Mouse (Mus musculus) neural tube, embryonic 15.5 days (tissue): Measurements from ENCODE around the gene Nfib. TPM values are rescaled to one million over a fixed set of nuclear protein-coding genes. Genes with fewer than 3 reads are reported as not detected.

ENCODE experiments used
- ATAC-seq: fragments of 200-750 bp; cut with Nextera tagmentation; 2 replicates; pipeline ENCODE4 v1.8.0; 2017; ENCODE audit warnings: mild to moderate bottlenecking, moderate TSS enrichment, moderate library complexity; ENCODE audit not compliant: low FRiP score
- H3K27ac ChIP-seq: fragments of 300-500 bp; sonication (generic); replicated peaks from 2 replicates; pipeline ENCODE4 v1.5.1; 2015; ENCODE audit warnings: mild to moderate bottlenecking, inconsistent platforms
- H3K27me3 ChIP-seq: fragments of 300-500 bp; sonication (generic); replicated peaks from 2 replicates; pipeline ENCODE4 v1.6.1; 2015; ENCODE audit warnings: inconsistent platforms
- H3K36me3 ChIP-seq: fragments of 300-500 bp; sonication (generic); 2 replicates; pipeline ENCODE4 v1.6.1; 2015; ENCODE audit warnings: inconsistent platforms
- H3K4me1 ChIP-seq: fragments of 300-500 bp; sonication (generic); 2 replicates; pipeline ENCODE4 v1.6.1; 2015; ENCODE audit warnings: inconsistent platforms
- H3K4me2 ChIP-seq: fragments of 300-500 bp; sonication (generic); 2 replicates; pipeline ENCODE4 v1.6.1; 2015; ENCODE audit warnings: inconsistent platforms, mild to moderate bottlenecking, moderate library complexity
- H3K4me3 ChIP-seq: fragments of 300-500 bp; sonication (generic); replicated peaks from 2 replicates; pipeline ENCODE4 v1.5.1; 2015; ENCODE audit warnings: mild to moderate bottlenecking, inconsistent platforms
- H3K9ac ChIP-seq: fragments of 300-500 bp; sonication (generic); replicated peaks from 2 replicates; pipeline ENCODE4 v1.6.1; 2015; ENCODE audit warnings: mild to moderate bottlenecking, inconsistent platforms
- H3K9me3 ChIP-seq: fragments of 300-500 bp; sonication (generic); replicated peaks from 2 replicates; pipeline ENCODE4 v1.6.1; 2016; ENCODE audit warnings: inconsistent platforms
- WGBS: fragments of 180-500 bp; shearing (Covaris S2); methylation state at CpG from one replicate; pipeline ENCODE4 v1.1.7; 2015; ENCODE audit warnings: mixed read lengths; 5-methylcytosine and 5-hydroxymethylcytosine counted together
- polyA plus RNA-seq: library from polyadenylated mRNA; unstranded; fragments of >200 nt; fragmentation: Nextera tagmentation; extraction: Ambion mirVana; gene quantifications from 2 replicates; pipeline ENCODE4 v1.2.1, GENCODE M21; 2015

The Nfib gene
- polyA plus RNA-seq, 1 experiment from 2014 or later, result 58.4 TPM

GRCm38 (mm10) chr4:82585536-82585935 lies 120.0 kb downstream of the Nfib start:
- Histone ChIP-seq H3K4me3 (no peak overlapping the region), H3K4me1 (no peaks in the 10 kb centered on the region), H3K27ac (no peak overlapping the region), H3K4me2 (no peak overlapping the region), H3K36me3 (no peaks in the 10 kb centered on the region), H3K9ac (no peak overlapping the region), H3K9me3 (no peaks in the 10 kb centered on the region), H3K27me3 (no peaks in the 10 kb centered on the region)
- WGBS, result 64% methylated on average over 9 of the region's 9 CpGs
- ATAC-seq, result no peak

- Histone ChIP-seq H3K4me3 (no peak overlapping the region), H3K4me1 (no peaks in the 10 kb centered on the region), H3K27ac (no peak overlapping the region), H3K4me2 (no peak overlapping the region), H3K9ac (no peak overlapping the region), H3K36me3 (no peaks in the 10 kb centered on the region), H3K27me3 (no peaks in the 10 kb centered on the region), H3K9me3 (no peaks in the 10 kb centered on the region)
- WGBS, result 67% methylated on average over 5 of the region's 5 CpGs
- no peak for ATAC-seq
Observed at GRCm38 (mm10) chr4:82585056-82585455, 120.5 kb downstream of the Nfib start.

GRCm38 (mm10) chr4:82584548-82584947 lies 121.0 kb downstream of the Nfib start:
- 21% methylated on average over 4 of the region's 4 CpGs for WGBS
- Histone ChIP-seq H3K9ac (no peak overlapping the region), H3K4me1 (no peaks in the 10 kb centered on the region), H3K4me3 (no peak overlapping the region), H3K36me3 (no peaks in the 10 kb centered on the region), H3K27ac (no peak overlapping the region), H3K9me3 (no peaks in the 10 kb centered on the region), H3K4me2 (no peak overlapping the region), H3K27me3 (no peaks in the 10 kb centered on the region)
- no peak for ATAC-seq

- H3K36me3 ChIP-seq, result no peaks in the 10 kb centered on the region
- ATAC-seq, result no peak
- H3K9ac ChIP-seq, result no peak overlapping the region
- no peaks in the 10 kb centered on the region for H3K27me3 ChIP-seq
- 83% methylated on average over 7 of the region's 7 CpGs for WGBS
- no peak overlapping the region for H3K4me2 ChIP-seq
- no peak overlapping the region for H3K4me3 ChIP-seq
- H3K27ac ChIP-seq, result no peak overlapping the region
- no peaks in the 10 kb centered on the region for H3K9me3 ChIP-seq
- peaks cover 5% of the 10 kb centered on the region for H3K4me1 ChIP-seq
Observed at GRCm38 (mm10) chr4:82573291-82573605, 132.3 kb downstream of the Nfib start.

GRCm38 (mm10) chr4:82572410-82573290 lies 132.9 kb downstream of the Nfib start:
- H3K4me1 ChIP-seq, result peaks cover 5% of the 10 kb centered on the region
- no peak for ATAC-seq
- H3K4me3 ChIP-seq, result no peak overlapping the region
- H3K27me3 ChIP-seq, result no peaks in the 10 kb centered on the region
- no peak overlapping the region for H3K4me2 ChIP-seq
- WGBS, result 56% methylated on average over 13 of the region's 13 CpGs
- no peaks in the 10 kb centered on the region for H3K9me3 ChIP-seq
- no peak overlapping the region for H3K9ac ChIP-seq
- H3K36me3 ChIP-seq, result no peaks in the 10 kb centered on the region
- no peak overlapping the region for H3K27ac ChIP-seq

- ATAC-seq, result no peak
Observed at GRCm38 (mm10) chr4:82558816-82559215, 146.7 kb downstream of the Nfib start.

GRCm38 (mm10) chr4:82555673-82556171 lies 149.8 kb downstream of the Nfib start:
- Histone ChIP-seq H3K27me3 (no peaks in the 10 kb centered on the region), H3K9ac (no peak overlapping the region), H3K27ac (no peak overlapping the region; the same call in 1 of the 2 replicates), H3K4me3 (no peak overlapping the region), H3K4me2 (no peak overlapping the region), H3K9me3 (no peaks in the 10 kb centered on the region), H3K36me3 (no peaks in the 10 kb centered on the region), H3K4me1 (no peaks in the 10 kb centered on the region)
- ATAC-seq, result no peak
- WGBS, result 63% methylated on average over 16 of the region's 16 CpGs

More at GRCm38 (mm10) chr4:82558816-82559215, 146.7 kb downstream of the Nfib start:
- no peak overlapping the region for H3K27ac ChIP-seq
- H3K9ac ChIP-seq, result no peak overlapping the region
- no peak overlapping the region for H3K4me2 ChIP-seq
- 94% methylated on average over 2 of the region's 2 CpGs for WGBS
- H3K4me1 ChIP-seq, result no peaks in the 10 kb centered on the region
- no peaks in the 10 kb centered on the region for H3K27me3 ChIP-seq
- H3K9me3 ChIP-seq, result no peaks in the 10 kb centered on the region
- H3K36me3 ChIP-seq, result no peaks in the 10 kb centered on the region
- H3K4me3 ChIP-seq, result no peak overlapping the region

GRCm38 (mm10) chr4:82553658-82554057 lies 151.9 kb downstream of the Nfib start:
- Histone ChIP-seq H3K9ac (no peak overlapping the region), H3K4me3 (no peak overlapping the region), H3K27me3 (no peaks in the 10 kb centered on the region), H3K9me3 (no peaks in the 10 kb centered on the region), H3K27ac (no peak overlapping the region), H3K4me2 (no peak overlapping the region), H3K36me3 (no peaks in the 10 kb centered on the region), H3K4me1 (no peaks in the 10 kb centered on the region)
- 71% methylated on average over 3 of the region's 3 CpGs for WGBS
- ATAC-seq, result no peak

- Histone ChIP-seq H3K4me1 (no peaks in the 10 kb centered on the region), H3K27ac (no peak overlapping the region), H3K27me3 (no peaks in the 10 kb centered on the region), H3K9me3 (no peaks in the 10 kb centered on the region), H3K4me3 (no peak overlapping the region), H3K36me3 (no peaks in the 10 kb centered on the region), H3K4me2 (no peak overlapping the region), H3K9ac (no peak overlapping the region)
- 48% methylated on average over 7 of the region's 7 CpGs for WGBS
- ATAC-seq, result no peak
Observed at GRCm38 (mm10) chr4:82552238-82552637, 153.3 kb downstream of the Nfib start.

GRCm38 (mm10) chr4:82549762-82550380 lies 155.7 kb downstream of the Nfib start:
- ATAC-seq, result no peak
- Histone ChIP-seq H3K36me3 (no peaks in the 10 kb centered on the region), H3K9me3 (no peaks in the 10 kb centered on the region), H3K9ac (no peak overlapping the region), H3K4me3 (no peak overlapping the region), H3K4me2 (no peak overlapping the region), H3K27ac (no peak overlapping the region), H3K27me3 (no peaks in the 10 kb centered on the region), H3K4me1 (no peaks in the 10 kb centered on the region)
- 82% methylated on average over 10 of the region's 10 CpGs for WGBS

- no peaks in the 10 kb centered on the region for H3K36me3 ChIP-seq
Observed at GRCm38 (mm10) chr4:82548247-82548646, 157.3 kb downstream of the Nfib start.

GRCm38 (mm10) chr4:82543936-82544335 lies 161.6 kb downstream of the Nfib start:
- no peak overlapping the region for H3K27ac ChIP-seq
- H3K9ac ChIP-seq, result no peak overlapping the region
- WGBS, result 64% methylated on average over 3 of the region's 3 CpGs
- no peak for ATAC-seq
- H3K36me3 ChIP-seq, result no peaks in the 10 kb centered on the region
- no peak overlapping the region for H3K4me3 ChIP-seq
- 0 out of 2 replicates have a peak, but pooled peaks cover 5% of the 10 kb centered on the region for H3K27me3 ChIP-seq
- H3K4me1 ChIP-seq, result peaks cover 5% of the 10 kb centered on the region; the same call in 1 of the 2 replicates
- no peak overlapping the region for H3K4me2 ChIP-seq
- H3K9me3 ChIP-seq, result no peaks in the 10 kb centered on the region

More at GRCm38 (mm10) chr4:82548247-82548646, 157.3 kb downstream of the Nfib start:
- no peak overlapping the region for H3K4me2 ChIP-seq
- H3K9me3 ChIP-seq, result no peaks in the 10 kb centered on the region
- ATAC-seq, result no peak
- no peaks in the 10 kb centered on the region for H3K4me1 ChIP-seq
- 89% methylated on average over 1 of the region's 1 CpGs for WGBS
- H3K9ac ChIP-seq, result no peak overlapping the region
- H3K4me3 ChIP-seq, result no peak overlapping the region
- H3K27ac ChIP-seq, result no peak overlapping the region
- H3K27me3 ChIP-seq, result no peaks in the 10 kb centered on the region
